Mouse (Mus musculus) embryonic facial prominence, embryonic 14.5 days (tissue): Measurements from ENCODE around the gene Tfap2a. TPM values are rescaled to one million over a fixed set of nuclear protein-coding genes. Genes with fewer than 3 reads are reported as not detected.

ENCODE experiments used
- polyA plus RNA-seq: library from polyadenylated mRNA; unstranded; fragments of >200 nt; fragmentation: Nextera tagmentation; extraction: Ambion mirVana; gene quantifications from 2 replicates; pipeline ENCODE4 v1.2.1, GENCODE M21; 2014

Tfap2a gene
- polyA plus RNA-seq, 1 experiment from 2014 or later: 5.0 TPM

Other genes with a start within 250 kb of the Tfap2a start
- 6.0 and 6.2 TPM in 2 replicates for gene Gcnt2, start 121.4 kb upstream of the Tfap2a start, polyA plus RNA-seq